Mouse (Mus musculus) CD4-positive naive resting alpha-beta T cell, adult 57 days (primary cell): Measurements from ENCODE around the gene Gm49391. TPM values are rescaled to one million over a fixed set of nuclear protein-coding genes. Genes with fewer than 3 reads are reported as not detected.

Experiments
- total RNA-seq: library from RNA; stranded (reverse); gene quantifications from one replicate; pipeline ENCODE4 v1.2.4, GENCODE M21; 2023

Gene Gm49391
- total RNA-seq = not detected

DNA sequence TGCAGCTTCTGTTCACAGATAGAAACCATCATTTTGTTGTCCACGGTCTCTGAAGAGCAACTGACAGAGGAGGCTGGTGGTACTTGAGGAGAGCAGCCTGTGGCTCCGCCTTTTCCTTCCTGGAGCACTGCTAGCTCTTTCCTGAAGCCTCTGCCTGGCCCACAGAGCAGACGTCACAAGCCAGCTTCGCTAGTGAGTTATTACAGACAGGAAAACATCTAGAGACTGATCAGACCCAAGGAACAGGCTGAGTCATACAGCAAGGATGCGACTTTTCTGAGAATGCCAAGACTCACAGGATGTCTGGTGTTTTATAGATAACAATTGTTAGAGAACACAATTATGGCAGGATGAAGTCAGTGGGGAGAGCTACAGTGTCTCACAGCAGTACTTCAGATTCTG, at the start of gene Gm49391, which contains the start of gene Ctla2a:
Gene Gm49391 (minus strand): TSS at position 72 of the 402 bp plus-strand sequence.
Gene Ctla2a (minus strand): TSS at position 126 of the 402 bp plus-strand sequence.

DNA sequence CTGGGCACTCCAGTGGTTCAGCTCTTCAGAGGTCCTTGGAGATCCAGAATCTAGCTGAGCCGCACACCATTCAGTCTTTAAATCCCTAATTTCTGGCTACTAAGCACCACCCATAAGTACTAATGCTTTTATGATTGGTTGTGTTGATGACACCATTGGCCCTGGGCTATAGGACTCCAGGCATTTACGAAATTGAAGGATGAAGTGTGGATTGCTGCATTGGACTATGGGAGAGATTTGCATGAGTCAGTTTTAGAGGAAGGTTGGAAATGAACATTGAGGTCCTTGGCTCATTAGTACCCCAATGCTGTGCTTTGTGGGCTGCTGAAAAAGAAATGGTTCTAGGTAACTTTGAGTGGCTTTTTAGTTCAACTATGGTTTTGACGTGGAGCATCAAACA, 5.5 kb upstream of the Gm49391 start, which contains the start of gene Tpbpa:
Gene Tpbpa (minus strand): TSS at position 101 of the 400 bp plus-strand sequence.

DNA sequence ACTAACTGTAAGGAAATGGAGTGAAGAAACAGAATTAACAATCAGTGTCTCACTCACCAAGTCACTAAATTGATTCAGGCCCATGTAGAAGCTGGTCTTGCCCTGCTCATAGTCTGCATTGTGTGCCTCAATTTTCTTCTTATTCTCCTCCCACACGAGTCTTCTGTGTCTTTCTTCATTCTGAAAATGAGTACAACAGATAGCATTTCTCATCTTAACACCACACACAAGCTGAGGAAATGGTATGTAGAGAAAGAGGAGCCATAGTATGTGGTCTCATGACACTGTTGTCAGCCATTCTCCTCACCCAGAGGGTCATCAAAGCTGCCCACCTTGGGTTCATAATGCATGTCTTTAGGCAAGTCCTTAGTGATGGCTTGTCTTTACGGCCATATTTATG, 881 bp downstream of the Gm49391 start, which contains the start of gene Gm49393:
Gene Gm49393 (minus strand): TSS at position 101 of the 400 bp plus-strand sequence.

DNA sequence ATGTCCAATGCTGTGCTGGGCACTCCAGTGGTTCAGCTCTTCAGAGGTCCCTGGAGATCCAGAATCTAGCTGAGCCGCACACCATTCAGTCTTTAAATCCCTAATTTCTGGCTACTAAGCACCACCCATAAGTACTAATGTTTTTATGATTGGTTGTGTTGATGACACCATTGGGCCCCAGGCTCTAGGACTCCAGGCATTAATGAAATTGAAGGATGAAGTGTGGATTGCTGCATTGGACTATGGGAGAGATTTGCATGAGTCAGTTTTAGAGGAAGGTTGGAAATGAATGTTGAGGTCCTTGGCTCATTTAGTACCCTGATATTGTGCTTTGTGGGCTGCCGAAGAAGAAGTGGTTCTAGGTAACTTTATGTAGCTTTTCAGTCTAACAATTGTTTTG, 31.6 kb downstream of the Gm49391 start, which contains the start of gene Tpbpb:
Gene Tpbpb (minus strand): TSS at position 101 of the 400 bp plus-strand sequence.

DNA sequence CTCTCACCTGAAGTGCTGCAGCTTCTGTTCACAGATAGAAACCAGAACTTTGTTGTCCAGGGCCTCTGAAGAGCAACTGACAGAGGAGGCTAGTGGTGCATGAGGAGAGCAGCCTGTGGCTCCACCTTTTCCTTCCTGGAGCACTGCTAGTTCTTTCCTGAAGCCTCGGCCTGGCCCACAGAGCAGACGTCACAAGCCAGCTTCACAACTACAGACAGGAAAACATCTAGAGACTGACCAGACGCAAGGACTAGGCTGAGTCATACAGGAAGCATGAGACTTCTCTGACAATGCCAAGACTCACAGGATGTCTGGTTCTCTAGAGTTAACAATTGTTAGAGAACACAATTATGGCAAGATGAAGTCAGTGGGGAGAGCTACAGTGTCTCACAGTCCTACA, 39.0 kb downstream of the Gm49391 start, which contains the start of gene Ctla2b:
Gene Ctla2b (minus strand): TSS at position 120 of the 400 bp plus-strand sequence.

DNA sequence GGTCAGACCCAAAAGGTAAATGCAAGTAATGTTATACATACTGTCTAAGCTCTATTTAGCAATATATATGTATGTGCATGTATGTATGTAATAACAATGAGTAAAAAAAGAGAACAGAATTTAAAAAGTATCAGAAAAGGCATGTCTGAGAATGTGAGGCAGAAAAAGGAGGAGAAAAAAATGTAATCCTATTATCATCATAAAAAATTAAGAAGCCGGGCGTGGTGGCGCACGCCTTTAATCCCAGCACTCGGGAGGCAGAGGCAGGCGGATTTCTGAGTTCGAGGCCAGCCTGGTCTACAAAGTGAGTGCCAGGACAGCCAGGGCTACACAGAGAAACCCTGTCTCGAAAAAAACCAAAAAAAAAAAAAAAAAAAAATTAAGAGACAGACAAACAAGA, 39.6 kb downstream of the Gm49391 start, which contains the start of gene Gm49392:
Gene Gm49392 (minus strand): TSS at position 101 of the 400 bp plus-strand sequence.

DNA sequence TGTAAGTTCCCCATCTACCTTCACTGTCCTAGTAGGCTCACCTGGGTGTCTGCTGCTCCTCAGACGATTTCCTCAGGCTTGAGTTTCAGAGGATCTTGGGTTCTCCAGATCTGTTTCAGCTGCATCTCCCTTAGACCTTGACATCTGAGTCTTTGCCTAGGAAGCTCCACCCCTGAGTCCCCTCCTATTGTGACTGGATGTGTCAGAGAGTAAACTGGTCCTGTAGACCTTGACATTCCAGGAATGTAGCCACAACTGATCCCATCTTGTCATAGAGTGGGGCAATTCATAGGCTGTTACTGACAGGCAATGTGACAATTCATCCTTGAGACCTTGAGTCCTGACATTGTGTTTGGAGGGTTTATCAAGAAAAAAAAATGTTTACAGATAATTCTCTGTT, 72.1 kb downstream of the Gm49391 start, which contains the start of gene 4930486L24Rik:
Gene 4930486L24Rik (minus strand): TSS at position 195 of the 400 bp plus-strand sequence.

Other genes starting within 250 kb of the Gm49391 start
- gene BC051665, start 150.2 kb downstream of the Gm49391 start, total RNA-seq = not detected
- gene Ctsll3, start 133.7 kb downstream of the Gm49391 start, total RNA-seq = not detected
- gene 4930486L24Rik, start 72.1 kb downstream of the Gm49391 start, total RNA-seq = 7.5 TPM
- gene Gm49392, start 39.7 kb downstream of the Gm49391 start, total RNA-seq = 1.6 TPM
- 10.8 TPM for gene Ctla2b, start 39.1 kb downstream of the Gm49391 start, total RNA-seq
- not detected for gene Tpbpb, start 31.7 kb downstream of the Gm49391 start, total RNA-seq
- not detected for gene Gm49393, start 981 bp downstream of the Gm49391 start, total RNA-seq
- 48.4 TPM for gene Ctla2a, start 54 bp upstream of the Gm49391 start, total RNA-seq
- not detected for gene Tpbpa, start 5.4 kb upstream of the Gm49391 start, total RNA-seq
- gene Ctsj, start 69.4 kb upstream of the Gm49391 start, total RNA-seq = not detected
- gene Ctsq, start 104.1 kb upstream of the Gm49391 start, total RNA-seq = not detected
- gene Ctsr, start 227.7 kb upstream of the Gm49391 start, total RNA-seq = not detected